Mouse (Mus musculus): ENCODE measurements around the gene Clec10a. TPM values are rescaled to one million over a fixed set of nuclear protein-coding genes. Genes with fewer than 3 reads are reported as not detected.

Clec10a gene
- polyA plus RNA-seq, 1 experiment, result 1.1 TPM

DNA sequence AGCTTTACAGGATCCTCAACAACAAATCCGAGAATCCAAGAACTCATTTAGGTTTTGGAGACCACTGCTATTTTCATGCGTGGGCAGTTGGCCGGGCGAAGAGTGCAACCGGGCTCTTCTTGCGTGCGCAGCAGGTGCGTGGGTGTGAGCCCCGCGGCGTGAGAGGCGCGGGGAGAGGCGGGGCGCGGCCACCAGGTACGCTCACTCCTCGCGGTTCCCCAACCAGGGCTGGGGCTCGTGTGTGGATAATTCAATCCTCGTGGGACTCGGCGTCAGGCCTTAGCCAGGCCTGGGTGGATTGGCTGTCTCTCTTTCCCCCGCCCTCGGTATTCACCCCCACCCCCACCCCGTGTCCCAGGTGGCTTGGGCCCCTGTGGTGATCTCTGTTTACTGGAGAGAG is 57.7 kb downstream of the Clec10a start:
- no peak for TF ChIP-seq CTCF (IDR thresholded peaks at IDR 0.05; ENCODE audit: extremely low read depth, insufficient read depth, low read length)
- TF ChIP-seq POLR2A (IDR thresholded peaks at IDR 0.05; ENCODE audit: extremely low read depth, insufficient read depth, low read length), result no peak
- Histone ChIP-seq H3K27ac (ENCODE audit: insufficient read depth, low read length) (no peak overlapping the region), H3K4me1 (ENCODE audit: control insufficient read depth, insufficient read depth, low read length) (no peaks in the 10 kb centered on the region; the same call in 1 of the 2 replicates)

DNA sequence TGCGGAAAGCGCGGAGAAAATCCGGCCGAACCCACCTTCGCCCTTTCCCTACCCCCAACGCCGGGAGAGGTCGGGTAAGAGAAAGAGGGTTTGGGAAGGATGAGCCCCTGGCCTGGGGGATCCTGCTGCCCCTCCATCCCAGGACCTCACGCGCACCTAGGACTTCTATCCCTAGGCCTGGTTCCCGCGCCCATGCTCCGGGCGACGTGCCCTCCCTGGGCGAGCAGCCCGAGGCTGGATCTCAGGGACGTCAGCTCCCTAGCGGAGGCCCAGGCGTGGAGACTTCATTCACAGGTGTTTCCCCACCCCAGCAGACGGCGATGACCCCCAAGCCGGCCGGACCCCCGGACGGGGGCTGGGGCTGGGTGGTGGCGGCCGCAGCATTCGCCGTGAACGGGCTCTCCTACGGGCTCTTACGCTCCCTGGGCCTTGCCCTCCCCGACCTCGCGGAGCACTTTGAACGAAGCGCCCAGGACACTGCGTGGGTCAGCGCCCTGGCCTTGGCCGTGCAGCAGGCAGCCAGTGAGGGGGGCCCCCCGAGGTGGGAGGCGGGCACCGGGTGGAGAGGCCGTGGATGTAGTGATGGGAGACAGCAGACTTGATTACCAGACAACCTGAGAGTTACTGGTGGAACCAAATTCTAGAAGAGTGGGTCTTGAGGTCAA is 58.3 kb downstream of the Clec10a start:
- H3K4me1 ChIP-seq (ENCODE audit: control insufficient read depth, insufficient read depth, low read length), result no peaks in the 10 kb centered on the region; the same call in 1 of the 2 replicates
- peak overlapping the region; percentile 47 for H3K4me3 ChIP-seq (ENCODE audit: insufficient read depth, low read length)
- TF ChIP-seq CTCF (IDR thresholded peaks at IDR 0.05; ENCODE audit: extremely low read depth, insufficient read depth, low read length), result no peak
- TF ChIP-seq POLR2A (IDR thresholded peaks at IDR 0.05; ENCODE audit: extremely low read depth, insufficient read depth, low read length), result 0 out of 2 replicates have a peak, but pooled peaks have one; percentile 3
- H3K27ac ChIP-seq (ENCODE audit: insufficient read depth, low read length), result no peak overlapping the region

More for the DNA sequence above, 57.7 kb downstream of the Clec10a start:
- peak overlapping the region; percentile 47 for H3K4me3 ChIP-seq (ENCODE audit: insufficient read depth, low read length)

- no peak overlapping the region for H3K27ac ChIP-seq (ENCODE audit: insufficient read depth, low read length)
- TF ChIP-seq POLR2A (IDR thresholded peaks at IDR 0.05; ENCODE audit: extremely low read depth, insufficient read depth, low read length) (0 out of 2 replicates have a peak, but pooled peaks have one; percentile 1), CTCF (IDR thresholded peaks at IDR 0.05; ENCODE audit: extremely low read depth, insufficient read depth, low read length) (no peak)
- H3K4me3 ChIP-seq (ENCODE audit: insufficient read depth, low read length), result peak overlapping the region; percentile 47; the same call in 1 of the 2 replicates
- no peaks in the 10 kb centered on the region; the same call in 1 of the 2 replicates for H3K4me1 ChIP-seq (ENCODE audit: control insufficient read depth, insufficient read depth, low read length)
These were observed 58.8 kb downstream of the Clec10a start for GRCm38 (mm10) chr11:70214856-70215209.

DNA sequence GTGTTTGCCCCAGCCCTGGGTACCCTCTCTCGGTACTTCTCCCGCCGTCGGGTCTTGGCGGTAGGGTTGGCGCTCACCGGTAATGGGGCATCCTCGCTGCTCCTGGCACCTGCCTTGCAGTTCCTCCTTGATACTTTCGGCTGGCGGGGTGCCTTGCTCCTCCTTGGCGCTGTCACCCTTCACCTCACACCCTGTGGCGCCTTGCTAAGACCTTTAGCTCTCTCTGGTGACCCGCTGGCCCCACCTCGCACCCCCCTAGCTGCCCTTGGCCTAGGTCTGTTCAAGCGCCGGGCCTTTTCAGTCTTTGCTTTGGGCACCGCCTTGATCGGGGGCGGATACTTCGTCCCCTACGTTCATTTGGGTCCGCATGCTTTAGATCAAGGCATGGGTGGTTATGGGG is 59.3 kb downstream of the Clec10a start:
- no peak for TF ChIP-seq CTCF (IDR thresholded peaks at IDR 0.05; ENCODE audit: extremely low read depth, insufficient read depth, low read length)
- TF ChIP-seq POLR2A (IDR thresholded peaks at IDR 0.05; ENCODE audit: extremely low read depth, insufficient read depth, low read length), result no peak
- H3K4me3 ChIP-seq (ENCODE audit: insufficient read depth, low read length), result peak overlapping the region; percentile 47; the same call in 1 of the 2 replicates
- H3K27ac ChIP-seq (ENCODE audit: insufficient read depth, low read length), result no peak overlapping the region
- no peaks in the 10 kb centered on the region; the same call in 1 of the 2 replicates for H3K4me1 ChIP-seq (ENCODE audit: control insufficient read depth, insufficient read depth, low read length)

DNA sequence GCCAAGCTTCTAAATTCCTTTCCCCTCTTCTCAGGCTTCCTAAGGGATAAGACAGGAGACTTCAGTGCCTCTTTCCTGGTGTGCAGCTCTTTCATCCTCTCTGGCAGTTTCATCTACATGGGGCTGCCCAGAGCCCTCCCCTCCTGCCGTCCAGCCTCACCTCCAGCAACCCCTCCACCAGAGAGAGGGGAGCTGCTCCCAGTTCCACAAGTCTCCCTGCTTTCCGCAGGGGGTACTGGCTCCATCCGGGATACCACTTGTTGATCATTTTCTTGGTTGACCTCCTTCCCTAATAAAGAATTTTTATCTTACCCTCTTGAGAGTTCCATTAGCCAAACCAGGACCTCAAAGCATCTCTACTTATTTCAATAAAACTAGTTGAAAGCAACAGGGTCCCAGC is 60.1 kb downstream of the Clec10a start:
- Histone ChIP-seq H3K27ac (ENCODE audit: insufficient read depth, low read length) (no peak overlapping the region), H3K4me3 (ENCODE audit: insufficient read depth, low read length) (no peak overlapping the region), H3K4me1 (ENCODE audit: control insufficient read depth, insufficient read depth, low read length) (no peaks in the 10 kb centered on the region; the same call in 1 of the 2 replicates)
- TF ChIP-seq POLR2A (IDR thresholded peaks at IDR 0.05; ENCODE audit: extremely low read depth, insufficient read depth, low read length) (no peak), CTCF (IDR thresholded peaks at IDR 0.05; ENCODE audit: extremely low read depth, insufficient read depth, low read length) (no peak)

DNA sequence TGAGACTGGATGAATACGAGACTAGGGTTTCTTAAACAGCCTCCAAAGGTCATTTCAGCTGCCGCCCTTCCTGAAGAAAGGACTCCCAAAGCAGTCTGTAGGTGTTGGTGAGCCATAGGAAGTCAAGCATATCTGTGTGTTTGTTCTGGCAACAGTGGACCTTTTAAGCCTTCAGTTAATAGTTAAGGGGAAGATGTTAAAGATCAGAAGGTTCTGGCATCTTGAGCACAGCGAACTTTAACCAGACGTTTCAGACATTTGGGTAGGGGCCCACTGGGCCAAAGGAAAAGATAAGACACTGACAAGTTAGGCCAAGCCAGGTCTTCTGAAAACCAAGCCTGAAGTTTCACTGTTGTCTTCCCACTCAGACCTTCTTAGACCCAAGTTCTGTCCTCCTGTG is 62.0 kb downstream of the Clec10a start:
- no peak for TF ChIP-seq CTCF (IDR thresholded peaks at IDR 0.05; ENCODE audit: extremely low read depth, insufficient read depth, low read length)
- no peak for TF ChIP-seq POLR2A (IDR thresholded peaks at IDR 0.05; ENCODE audit: extremely low read depth, insufficient read depth, low read length)
- H3K4me1 ChIP-seq (ENCODE audit: control insufficient read depth, insufficient read depth, low read length), result no peaks in the 10 kb centered on the region

DNA sequence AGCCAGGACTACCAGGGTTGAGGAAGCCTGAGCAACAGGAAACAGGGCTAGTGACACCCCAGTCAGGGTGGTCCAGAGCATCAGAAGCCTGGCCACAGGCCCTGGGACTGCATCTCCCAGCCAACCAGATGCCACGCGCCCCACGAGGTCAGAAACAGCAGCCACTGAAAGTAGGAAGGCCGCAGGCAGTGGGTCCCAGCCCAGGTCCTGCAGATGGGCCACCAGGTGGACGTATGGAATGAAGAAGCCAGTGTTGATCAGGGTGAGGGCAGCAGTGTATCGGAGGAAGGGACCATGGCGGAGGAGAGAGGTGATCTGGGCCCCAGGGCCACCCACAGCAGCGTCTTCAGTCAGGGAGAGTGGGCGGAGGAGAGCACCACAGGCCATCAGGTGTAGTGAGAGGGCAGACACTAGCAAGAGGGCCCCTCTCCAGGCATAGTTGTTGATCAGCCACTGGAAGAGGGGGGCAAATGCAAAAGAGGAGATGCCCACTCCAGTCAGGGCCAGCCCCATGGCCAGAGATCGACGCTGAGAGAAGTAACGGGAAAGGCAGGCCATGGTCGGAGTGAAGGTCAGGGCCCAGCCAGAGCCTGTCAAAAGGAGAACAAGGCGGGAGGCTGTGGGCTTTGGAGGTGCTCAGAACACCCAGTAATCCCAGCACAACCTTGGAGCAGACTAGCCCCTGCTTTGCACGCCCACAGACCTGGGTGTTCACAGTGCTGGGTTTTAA is 62.9 kb downstream of the Clec10a start:
- Histone ChIP-seq H3K27ac (ENCODE audit: insufficient read depth, low read length) (no peak overlapping the region), H3K4me1 (ENCODE audit: control insufficient read depth, insufficient read depth, low read length) (no peaks in the 10 kb centered on the region), H3K4me3 (ENCODE audit: insufficient read depth, low read length) (no peak overlapping the region; the same call in 1 of the 2 replicates)
- TF ChIP-seq CTCF (IDR thresholded peaks at IDR 0.05; ENCODE audit: extremely low read depth, insufficient read depth, low read length), result no peak
- TF ChIP-seq POLR2A (IDR thresholded peaks at IDR 0.05; ENCODE audit: extremely low read depth, insufficient read depth, low read length), result no peak

More for the DNA sequence above, 62.0 kb downstream of the Clec10a start:
- H3K27ac ChIP-seq (ENCODE audit: insufficient read depth, low read length), result no peak overlapping the region
- H3K4me3 ChIP-seq (ENCODE audit: insufficient read depth, low read length), result no peak overlapping the region

GRCm38 (mm10) chr11:70219873-70220272 is 63.9 kb downstream of the Clec10a start:
- peak overlapping the region; percentile 52 for H3K4me3 ChIP-seq (ENCODE audit: insufficient read depth, low read length)
- peak overlapping the region; percentile 5; the same call in 1 of the 2 replicates for H3K27ac ChIP-seq (ENCODE audit: insufficient read depth, low read length)
- no peak for TF ChIP-seq POLR2A (IDR thresholded peaks at IDR 0.05; ENCODE audit: extremely low read depth, insufficient read depth, low read length)
- no peaks in the 10 kb centered on the region for H3K4me1 ChIP-seq (ENCODE audit: control insufficient read depth, insufficient read depth, low read length)

GRCm38 (mm10) chr11:70220323-70220722 is 64.3 kb downstream of the Clec10a start:
- Histone ChIP-seq H3K27ac (ENCODE audit: insufficient read depth, low read length) (peak overlapping the region; percentile 5; the same call in 1 of the 2 replicates), H3K4me1 (ENCODE audit: control insufficient read depth, insufficient read depth, low read length) (no peaks in the 10 kb centered on the region), H3K4me3 (ENCODE audit: insufficient read depth, low read length) (peak overlapping the region; percentile 52)
- TF ChIP-seq POLR2A (IDR thresholded peaks at IDR 0.05; ENCODE audit: extremely low read depth, insufficient read depth, low read length) (no peak), CTCF (IDR thresholded peaks at IDR 0.05; ENCODE audit: extremely low read depth, insufficient read depth, low read length) (no peak)

Other genes with a start within 250 kb of the Clec10a start
- gene Gps2, start 242.3 kb upstream of the Clec10a start, polyA plus RNA-seq (2012; rRNA removed), result 53.5 and 55.2 TPM in 2 replicates
- gene Eif5a, start 234.2 kb upstream of the Clec10a start, polyA plus RNA-seq (2012; rRNA removed), result 577 and 581 TPM in 2 replicates
- 18.1 and 21.1 TPM in 2 replicates for gene Ybx2, start 220.4 kb upstream of the Clec10a start, polyA plus RNA-seq (2012; rRNA removed)
- 1.5 and 1.7 TPM in 2 replicates for gene Slc2a4, start 208.0 kb upstream of the Clec10a start, polyA plus RNA-seq (2012; rRNA removed)
- gene Cldn7, start 191.4 kb upstream of the Clec10a start, polyA plus RNA-seq (2012; rRNA removed), result not detected in 2 replicates
- 121 and 139 TPM in 2 replicates for gene Ctdnep1, start 175.0 kb upstream of the Clec10a start, polyA plus RNA-seq (2012; rRNA removed)
- 121 and 126 TPM in 2 replicates for gene Elp5, start 173.7 kb upstream of the Clec10a start, polyA plus RNA-seq (2012; rRNA removed)
- gene Gabarap, start 165.1 kb upstream of the Clec10a start, polyA plus RNA-seq (2012; rRNA removed), result 330 and 334 TPM in 2 replicates
- gene Phf23, start 160.4 kb upstream of the Clec10a start, polyA plus RNA-seq (2012; rRNA removed), result 37.6 and 38.2 TPM in 2 replicates
- gene Dvl2, start 155.6 kb upstream of the Clec10a start, polyA plus RNA-seq (2012; rRNA removed), result 26.9 and 30.4 TPM in 2 replicates
- gene Acadvl, start 140.8 kb upstream of the Clec10a start, polyA plus RNA-seq (2012; rRNA removed), result 66.5 and 71.6 TPM in 2 replicates
- gene Dlg4, start 139.3 kb upstream of the Clec10a start, polyA plus RNA-seq (2012; rRNA removed), result 816 and 828 TPM in 2 replicates
- 2.3 and 3.5 TPM in 2 replicates for gene Asgr1, start 102.1 kb upstream of the Clec10a start, polyA plus RNA-seq (2012; rRNA removed)
- 0.23 TPM in 2 replicates for gene Asgr2, start 63.6 kb upstream of the Clec10a start, polyA plus RNA-seq (2012; rRNA removed)
- 0.63 and 0.95 TPM in 2 replicates for gene Mgl2, start 25.9 kb upstream of the Clec10a start, polyA plus RNA-seq (2012; rRNA removed)
- gene Slc16a11, start 56.6 kb downstream of the Clec10a start, polyA plus RNA-seq (2012; rRNA removed), result 57.4 and 62.1 TPM in 2 replicates
- gene Slc16a13, start 64.9 kb downstream of the Clec10a start, polyA plus RNA-seq (2012; rRNA removed), result 6.2 and 6.3 TPM in 2 replicates
- 1.2 and 1.4 TPM in 2 replicates for gene Bcl6b, start 73.6 kb downstream of the Clec10a start, polyA plus RNA-seq (2012; rRNA removed)
- 65.5 and 68.4 TPM in 2 replicates for gene 0610010K14Rik, start 81.7 kb downstream of the Clec10a start, polyA plus RNA-seq (2012; rRNA removed)
- gene Gm21988, start 83.6 kb downstream of the Clec10a start, polyA plus RNA-seq (2012; rRNA removed), result 10.0 and 10.4 TPM in 2 replicates
- 330 and 337 TPM in 2 replicates for gene Rnasek, start 83.6 kb downstream of the Clec10a start, polyA plus RNA-seq (2012; rRNA removed)
- gene Alox12, start 99.2 kb downstream of the Clec10a start, polyA plus RNA-seq (2012; rRNA removed), result 1.5 and 1.6 TPM in 2 replicates
- 0.08 TPM in 1 of 2 replicates, not detected in the other for gene Alox12e, start 166.4 kb downstream of the Clec10a start, polyA plus RNA-seq (2012; rRNA removed)
- gene Alox15, start 195.8 kb downstream of the Clec10a start, polyA plus RNA-seq (2012; rRNA removed), result 0.06 and 0.10 TPM in 2 replicates

Data from cortical plate, adult 2 months (tissue).